Mouse (Mus musculus) activated CD4-positive, CD25-positive, alpha-beta regulatory T cell, adult 4 months (primary cell): ENCODE measurements around the gene Otp. TPM values are rescaled to one million over a fixed set of nuclear protein-coding genes. Genes with fewer than 3 reads are reported as not detected.

ENCODE experiments used
- ATAC-seq: one replicate; pipeline ENCODE4 v1.8.0; 2017
- polyA plus RNA-seq, 2 experiments: library from polyadenylated mRNA; unstranded; fragments of 100-300 nt; shearing (Covaris generic); gene quantifications; one replicate each; pipeline ENCODE4 v1.2.1; 2017

Gene Otp
- not detected for polyA plus RNA-seq

DNA sequence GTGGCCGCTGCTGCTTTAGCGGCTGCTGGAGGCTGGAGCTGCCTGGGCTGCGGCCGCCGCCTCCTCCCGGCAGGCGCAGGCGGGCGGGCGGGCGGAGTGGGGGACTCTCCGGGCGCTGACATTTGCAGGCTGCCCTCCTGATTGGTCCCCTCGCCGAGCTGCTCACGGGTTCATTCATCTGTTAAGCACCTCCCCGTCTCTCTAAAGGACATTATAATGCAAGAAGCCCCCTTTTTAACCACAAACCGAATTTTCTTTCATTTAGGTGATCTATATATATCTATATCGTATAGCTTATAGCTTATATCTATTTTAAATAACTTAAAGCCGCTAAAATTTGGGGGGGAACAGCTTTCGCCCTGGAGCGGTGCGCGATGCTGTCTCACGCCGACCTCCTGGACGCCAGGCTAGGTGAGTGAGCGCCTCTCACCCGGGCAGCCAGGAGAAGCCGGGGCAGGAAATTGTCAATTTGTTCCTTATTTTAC is at the start of gene Otp:
Otp (plus strand) TSS at position 207 of the 485 bp plus-strand sequence.
- no peak for ATAC-seq

DNA sequence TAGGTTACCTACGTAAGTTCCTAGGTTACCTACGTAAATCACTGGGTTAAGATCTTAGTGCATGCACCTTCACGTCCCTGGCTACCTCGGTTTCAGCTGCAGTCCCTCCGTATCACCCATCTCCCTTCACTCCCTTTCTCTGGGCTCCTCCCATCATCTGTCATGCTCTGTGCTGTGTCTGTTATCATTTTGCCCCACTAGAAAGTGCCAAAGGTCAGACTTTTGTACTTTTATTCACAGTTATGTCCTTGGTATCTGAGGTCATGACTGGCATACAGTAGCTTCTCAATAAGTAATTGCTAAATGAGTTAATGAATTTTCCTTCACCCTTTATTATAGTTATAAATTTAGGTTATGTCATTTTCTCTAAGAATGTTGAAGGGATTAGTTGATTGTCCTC is 49.0 kb upstream of the Otp start:
- ATAC-seq: peak; percentile 40

DNA sequence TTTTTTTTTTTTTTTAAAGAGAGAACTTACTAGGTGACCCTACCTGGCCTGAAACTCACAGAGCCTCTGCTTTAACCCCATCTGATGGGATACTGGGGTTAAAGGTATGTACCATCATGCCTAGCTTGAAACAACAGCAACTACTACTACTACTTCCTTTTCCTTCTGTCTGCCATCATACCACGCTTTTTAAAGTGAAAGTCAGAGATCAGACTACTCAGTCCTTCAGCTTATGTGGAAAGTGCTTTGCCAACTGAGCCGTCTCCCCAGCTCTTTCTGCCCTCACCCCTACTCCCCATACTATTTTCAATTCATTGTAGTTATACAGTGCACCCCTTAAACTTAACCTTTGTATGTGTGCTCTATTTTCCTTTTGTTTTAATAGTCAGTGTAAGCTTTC is 48.4 kb upstream of the Otp start:
- ATAC-seq: peak; percentile 34

DNA sequence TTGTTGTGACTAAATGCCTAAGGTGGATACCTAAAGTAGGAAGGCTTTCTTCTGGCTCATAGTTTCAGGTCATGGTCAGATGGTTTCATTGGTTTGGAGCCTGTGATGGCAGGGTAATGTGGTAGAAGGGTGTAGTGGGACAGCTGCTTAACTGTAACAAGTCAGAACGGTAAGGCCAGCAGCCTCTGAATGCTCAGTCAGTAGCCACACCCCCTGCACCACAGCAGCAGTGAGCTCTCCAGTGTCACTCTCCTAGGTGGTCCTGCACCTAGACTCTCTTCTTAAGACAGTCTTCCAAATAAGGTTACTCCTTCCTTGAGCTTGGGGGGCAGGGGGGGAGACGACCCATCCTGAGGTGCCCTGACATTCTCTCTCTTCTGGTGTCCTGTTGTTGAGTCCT is 47.6 kb upstream of the Otp start:
- no peak for ATAC-seq

DNA sequence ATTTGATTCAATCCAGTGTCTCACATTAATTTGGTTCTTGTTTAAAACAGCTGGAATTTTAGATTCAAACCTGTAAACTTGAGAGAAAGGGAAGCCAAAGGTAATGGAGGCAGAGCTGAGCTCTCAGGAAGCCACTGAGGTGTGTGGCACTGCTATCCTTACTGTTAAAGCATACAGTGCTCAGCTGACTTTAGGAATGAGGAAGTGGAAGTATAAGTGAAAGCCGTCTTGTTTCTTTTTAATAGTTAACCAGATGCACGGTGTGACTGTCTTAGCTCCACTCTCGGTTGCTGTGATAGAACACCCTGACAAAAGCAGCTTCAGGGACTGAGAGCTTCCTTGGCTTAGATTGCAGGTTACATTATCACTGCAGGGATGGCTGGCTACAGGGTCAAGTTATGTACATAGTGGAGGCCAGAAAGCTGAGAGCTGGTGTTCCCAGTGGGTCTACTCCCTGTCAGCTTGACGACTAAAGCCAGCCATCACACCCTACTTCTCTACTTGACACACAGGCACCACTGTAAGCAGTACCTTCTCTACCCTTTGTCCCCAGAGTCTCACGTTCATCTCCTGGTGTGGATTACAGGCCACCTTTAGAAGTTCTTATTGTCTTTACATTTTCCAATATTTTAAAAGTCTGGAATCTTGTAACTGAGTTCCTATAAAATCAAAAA is 37.2 kb upstream of the Otp start:
- no peak for ATAC-seq

DNA sequence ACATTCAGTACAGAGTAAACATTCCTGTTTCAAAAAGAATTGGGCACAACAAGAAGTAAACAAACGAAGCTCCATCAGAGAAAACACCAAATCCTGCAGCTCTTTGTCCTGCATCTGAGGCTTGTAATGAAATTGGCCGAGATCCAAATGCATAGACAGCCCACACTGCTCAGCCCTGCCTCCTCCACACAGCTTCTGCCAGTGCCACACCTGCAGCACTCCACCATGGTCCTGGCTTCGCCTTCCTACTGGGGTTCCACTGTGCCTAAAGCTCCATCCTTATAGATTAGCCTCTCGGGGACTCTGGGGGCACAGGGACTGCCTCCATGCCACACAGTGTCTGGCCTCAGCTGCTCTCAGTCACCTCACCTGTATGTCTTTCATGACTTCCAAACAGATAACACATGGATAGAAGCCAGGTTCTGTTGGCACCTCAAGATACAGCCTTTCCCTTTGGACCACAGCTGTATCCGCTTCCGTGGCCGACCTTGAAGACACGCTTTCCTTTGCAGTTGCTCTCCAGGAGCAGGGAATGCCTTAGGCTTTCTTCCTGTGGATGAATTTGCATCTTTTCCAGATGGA is 36.6 kb upstream of the Otp start:
- no peak for ATAC-seq

DNA sequence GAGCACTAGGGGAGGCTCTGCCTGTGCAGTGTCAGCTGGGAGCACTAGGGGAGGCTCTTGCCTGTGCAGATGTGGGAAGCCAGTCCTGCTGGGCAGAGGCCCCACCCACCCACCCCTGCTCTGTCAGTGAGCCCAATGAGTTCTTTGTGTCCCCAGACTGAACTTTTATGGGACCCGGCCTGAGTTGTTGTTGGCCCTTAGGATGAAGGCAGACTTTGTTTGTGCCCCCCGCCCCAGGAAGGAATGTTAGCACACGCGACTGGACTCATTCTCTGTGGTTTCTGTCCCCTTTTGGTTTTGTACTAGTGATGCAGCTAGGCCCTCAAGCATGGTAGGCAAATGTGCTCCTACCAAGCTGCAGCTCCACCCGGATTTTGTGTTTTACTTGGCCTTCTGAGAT is 32.2 kb upstream of the Otp start:
- ATAC-seq: no peak

DNA sequence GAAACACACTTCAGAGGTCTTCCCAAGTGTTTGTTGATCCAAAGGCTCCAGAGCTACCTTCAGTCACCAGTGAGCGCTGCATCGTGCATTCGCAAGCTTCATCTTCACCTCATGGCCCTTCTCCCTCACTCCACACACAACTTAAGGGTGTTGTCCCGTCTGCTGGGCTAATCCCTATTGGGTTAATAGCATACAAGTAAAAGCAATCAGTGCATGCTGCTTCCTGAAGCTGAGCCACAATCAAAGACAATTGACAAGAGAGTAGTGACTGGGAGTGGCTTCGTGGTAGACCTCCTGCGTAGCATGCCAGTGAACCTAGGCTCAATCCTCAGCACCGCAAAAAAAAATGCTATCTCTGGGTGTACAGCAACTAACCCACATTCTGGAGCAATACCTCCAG is 27.5 kb upstream of the Otp start:
- no peak for ATAC-seq

DNA sequence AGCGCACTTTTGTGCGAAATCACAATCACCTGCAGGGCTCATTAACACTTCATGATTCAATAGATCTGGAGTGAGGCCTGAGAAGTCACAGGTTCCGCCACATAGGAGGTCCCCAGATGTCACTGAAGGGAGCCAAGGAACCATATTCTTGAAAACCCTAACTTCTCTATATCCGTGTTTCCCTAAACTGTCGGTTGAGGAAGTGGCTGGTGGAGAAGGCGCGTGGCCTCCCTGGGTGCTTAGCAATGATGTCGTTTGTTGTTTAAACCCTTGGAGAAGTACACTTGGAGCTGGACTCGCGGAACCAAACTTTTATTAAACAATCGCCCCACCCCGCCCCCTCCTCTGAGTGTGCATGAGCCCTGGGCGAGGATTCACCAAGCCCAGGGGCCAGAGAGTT is 26.1 kb upstream of the Otp start:
- no peak for ATAC-seq

DNA sequence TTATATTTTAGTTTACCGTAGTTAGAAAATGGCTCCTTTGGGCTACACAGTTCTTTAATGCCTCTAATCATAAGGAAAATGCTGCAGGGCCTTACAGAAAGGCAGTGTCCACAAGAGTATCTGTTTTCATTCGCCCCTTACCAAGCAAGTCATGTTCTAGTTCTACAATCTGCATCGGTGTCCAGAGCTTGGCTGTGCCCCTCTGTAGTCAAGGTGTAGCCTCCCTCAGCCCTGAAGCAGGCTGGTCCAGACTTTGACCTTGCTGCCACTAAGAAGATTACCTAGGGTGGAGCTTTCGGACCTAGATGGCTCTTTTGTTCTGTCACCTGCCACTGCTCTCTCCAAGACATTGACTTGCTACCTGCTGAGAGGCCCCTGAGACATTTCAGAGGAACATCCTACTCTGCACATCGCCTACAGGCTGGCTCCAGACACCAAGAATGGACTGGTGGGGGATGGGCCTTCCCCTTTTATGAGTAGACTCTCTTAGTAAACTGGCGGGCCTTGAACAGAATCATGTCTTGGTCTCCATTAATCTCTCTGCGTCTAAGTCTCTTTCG is 17.3 kb upstream of the Otp start:
- no peak for ATAC-seq

DNA sequence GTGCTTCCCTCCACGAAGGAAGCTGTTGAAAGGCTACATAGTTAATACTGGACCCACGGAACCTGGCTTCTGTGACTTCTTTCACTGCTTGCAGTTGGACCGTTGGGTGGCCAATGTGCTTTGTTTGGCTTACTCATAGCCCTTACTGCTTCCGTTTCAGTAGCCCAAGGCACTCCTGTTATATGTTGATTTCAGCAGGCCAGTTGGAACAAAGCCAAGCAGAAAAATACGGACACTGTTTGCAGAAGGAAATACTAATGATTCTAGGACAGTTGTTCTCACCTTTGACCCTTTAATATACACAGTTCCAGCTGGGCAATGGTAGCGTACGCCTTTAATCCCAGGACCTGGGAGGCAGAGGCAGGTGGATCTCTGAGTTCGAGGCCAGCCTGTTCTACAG is 16.1 kb upstream of the Otp start:
- no peak for ATAC-seq

DNA sequence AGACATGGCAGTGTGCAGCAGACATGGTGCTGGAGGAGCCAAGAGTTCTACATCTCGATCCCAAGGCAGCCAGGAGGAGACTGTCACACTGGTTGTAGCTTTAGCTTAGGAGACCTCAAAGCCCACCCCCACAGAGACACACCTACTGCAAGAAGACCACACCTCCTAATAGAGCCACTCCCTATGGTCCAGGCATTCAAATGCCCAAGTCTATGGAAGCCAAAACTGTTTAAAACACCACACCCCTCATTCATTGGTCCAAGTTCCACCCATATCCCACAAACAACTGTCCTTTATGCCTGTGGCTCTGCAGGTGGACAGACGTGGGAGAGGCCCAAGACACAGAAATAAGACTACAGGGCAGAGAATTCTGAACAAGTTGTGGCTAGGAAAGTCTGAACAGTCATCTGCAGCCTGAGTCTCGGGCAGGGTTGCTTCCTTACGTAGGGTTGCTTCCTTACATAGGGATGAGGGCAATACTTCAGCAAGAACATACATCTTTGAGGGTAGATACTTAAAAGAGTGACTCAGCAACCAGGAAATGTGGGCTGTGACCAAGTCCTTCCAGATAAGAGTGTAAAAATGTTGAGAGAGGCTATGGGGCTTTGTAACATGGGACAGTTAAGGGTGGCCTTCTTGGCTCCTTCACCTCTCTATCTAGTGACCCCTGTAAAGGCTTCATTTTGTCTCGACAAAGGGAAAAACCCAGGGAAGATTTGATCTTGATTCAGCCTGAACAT is 12.7 kb upstream of the Otp start:
- no peak for ATAC-seq

DNA sequence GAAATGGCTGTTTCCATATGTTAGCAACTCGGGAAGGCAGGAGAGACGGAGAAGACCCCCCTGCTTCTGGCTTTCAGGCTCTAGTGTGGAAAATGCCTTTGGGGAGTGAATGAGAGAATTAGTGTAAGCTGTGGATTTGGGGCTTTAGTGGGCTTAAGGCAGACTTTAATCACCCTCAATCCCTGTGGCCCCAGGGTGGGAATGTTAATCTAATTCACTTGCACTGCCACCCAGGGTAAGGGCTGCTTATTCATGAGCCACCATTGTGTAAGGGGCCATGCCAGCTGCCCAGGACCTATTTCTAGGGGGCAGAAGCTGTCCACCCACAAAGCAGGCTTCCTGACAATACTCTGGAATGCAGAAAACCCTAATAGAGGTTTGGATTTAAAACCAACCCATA is 8.5 kb upstream of the Otp start:
- no peak for ATAC-seq

DNA sequence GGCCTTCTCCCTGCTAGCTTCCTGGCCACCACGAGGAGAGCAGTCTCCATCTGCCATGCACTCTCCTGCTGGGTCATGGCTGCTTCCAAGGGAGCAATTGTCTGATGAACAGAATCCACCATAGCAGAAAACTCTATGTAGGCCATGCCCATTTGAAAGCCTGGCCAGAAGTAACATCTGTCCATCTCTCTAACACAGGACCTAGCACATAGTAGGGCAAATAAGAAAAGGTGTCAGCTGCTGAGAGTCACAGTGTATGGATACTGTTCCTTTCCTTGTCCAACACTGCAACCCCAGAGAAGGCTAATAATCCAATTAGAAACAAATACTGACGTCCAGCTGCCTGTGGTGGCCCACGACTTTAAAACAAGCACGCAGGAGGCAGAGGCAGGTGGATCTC is 7.6 kb upstream of the Otp start:
- no peak for ATAC-seq

DNA sequence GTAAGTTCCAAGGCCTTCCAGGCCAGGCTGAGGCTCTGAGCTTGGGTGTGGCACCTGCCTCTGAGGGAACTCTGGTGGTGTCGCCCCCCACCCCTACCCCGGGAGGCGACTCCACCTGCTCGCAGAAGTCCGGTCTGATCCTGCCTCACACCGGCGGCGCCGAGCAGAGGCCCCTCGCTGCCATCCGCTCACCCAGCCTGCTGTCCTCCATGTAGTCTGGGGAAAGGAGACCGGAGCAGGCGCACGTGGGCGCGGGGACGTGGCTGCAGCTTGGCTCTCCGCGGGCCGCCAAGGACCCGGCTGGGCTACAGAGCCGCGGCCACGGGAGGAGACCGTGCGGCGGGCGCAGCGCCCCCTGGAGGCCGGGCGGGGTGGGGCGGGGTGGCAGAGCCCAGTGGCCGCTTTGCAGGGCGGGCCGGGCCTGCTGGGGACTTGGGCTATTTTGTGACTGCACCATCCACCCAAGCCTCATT is 6.9 kb upstream of the Otp start:
- ATAC-seq: peak; percentile 65

DNA sequence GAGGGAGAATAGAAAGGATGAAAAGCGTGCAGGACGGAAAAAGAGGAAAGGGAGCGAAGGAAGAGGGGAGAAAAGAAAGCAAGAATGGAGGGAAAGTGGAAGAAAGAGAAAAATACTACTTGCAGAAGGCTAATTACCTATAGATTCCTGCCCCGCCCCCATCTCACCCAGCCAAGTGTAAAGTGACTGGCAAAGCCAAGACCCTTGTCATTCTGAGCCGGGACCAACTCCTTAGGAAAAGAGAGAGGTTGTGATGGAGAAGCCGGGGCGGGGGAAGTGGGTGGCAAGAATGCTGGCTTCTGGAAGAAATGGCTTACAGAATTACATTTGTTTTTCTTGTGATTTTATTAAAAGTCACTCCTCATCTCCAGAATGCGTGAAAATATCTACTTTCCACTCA is 5.9 kb upstream of the Otp start:
- ATAC-seq: no peak

DNA sequence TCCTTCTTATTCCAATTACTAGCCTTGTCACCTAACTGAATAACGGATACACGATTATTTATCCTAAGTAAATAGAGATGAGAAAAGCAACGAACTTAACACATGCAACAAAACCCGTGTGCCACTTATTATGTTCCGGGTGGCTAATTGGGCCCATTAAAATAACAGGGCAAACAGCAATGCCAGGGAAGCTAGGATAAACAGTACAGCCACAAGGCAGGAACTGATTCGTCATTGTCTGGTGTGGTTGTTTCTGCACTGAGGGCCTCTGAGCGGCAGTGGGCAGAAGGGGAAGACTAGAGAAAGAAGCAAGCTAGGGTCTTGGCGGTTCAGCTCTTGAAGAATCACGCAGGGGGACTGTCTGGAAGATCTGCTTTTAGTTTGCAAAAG is 5.3 kb upstream of the Otp start:
- no peak for ATAC-seq

DNA sequence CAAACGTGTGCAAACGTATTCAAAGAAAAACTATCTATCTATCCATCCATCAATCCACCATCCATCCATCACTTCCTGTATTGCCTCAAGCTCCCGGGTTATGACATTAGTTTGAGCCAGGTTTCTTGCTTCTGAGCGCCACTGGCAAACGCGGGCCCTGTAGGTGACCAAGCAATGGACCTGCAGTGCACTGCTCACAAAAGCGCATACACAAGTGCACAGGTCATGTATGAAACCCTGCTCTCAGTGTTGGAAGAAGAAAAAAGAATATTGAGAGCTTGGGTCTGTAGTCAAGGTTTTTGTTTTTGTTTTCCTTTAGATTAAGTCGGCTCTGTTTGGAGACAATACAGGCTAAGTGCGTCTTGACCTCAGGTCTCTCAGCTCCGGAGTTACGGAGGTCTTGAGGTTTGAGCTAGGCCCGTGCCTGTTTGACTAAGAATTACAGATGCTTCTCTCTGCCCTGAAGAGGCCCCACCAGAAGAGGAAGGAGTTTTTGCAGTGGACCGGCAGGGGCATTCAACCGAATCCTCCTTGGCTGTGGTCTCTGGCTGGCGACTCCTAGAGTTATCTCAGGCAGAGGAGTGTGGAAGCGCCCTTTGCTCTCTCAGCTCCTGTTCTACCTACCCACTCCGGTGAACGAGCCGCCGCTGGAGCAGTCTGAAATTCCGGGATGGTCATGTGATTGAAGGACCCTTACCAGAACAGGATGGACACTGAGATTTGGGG is 4.8 kb upstream of the Otp start:
- no peak for ATAC-seq

DNA sequence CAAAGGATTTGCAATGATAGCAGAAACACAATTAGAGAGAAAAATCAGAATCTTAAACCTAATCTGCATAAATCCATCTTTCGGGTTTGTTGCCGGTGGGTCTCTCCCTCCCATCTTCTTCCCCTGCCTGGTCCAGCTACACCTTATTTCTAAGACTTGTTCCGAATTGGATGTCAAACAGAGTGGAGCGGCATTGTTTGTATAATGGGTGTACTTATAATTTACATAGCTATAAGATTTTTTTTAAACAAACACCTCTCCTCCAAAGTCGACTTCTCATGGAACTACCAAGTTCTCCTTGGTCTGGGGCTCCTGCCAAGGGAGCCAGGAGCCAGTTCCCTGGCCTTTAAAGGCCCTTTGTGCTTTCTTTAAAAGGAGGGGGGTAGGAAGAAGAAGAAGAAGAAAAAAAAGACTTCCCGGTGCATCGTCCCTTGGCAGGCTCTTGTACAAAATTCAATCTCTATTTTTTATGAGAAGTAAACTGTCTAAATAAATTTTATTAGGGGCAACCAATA is 3.5 kb upstream of the Otp start:
- ATAC-seq: no peak

DNA sequence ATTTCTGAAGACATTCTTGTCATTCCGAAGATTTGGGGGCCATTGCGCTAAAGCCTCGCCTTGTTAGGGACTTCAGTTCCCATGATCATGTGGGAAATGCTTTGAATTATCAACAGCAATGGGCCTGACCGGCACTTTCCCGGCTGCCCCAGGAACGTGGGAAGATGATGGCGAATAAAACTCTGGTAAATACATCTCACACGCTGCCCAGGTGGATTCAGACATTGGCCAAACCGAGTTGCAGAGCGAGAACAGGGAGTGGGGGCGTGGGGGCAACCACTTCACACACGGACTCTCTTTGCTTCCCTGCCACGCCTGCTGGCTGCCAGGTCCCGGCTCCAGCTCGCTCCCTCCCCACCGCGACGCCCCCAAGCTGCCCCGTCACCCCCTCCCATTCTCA is 3.0 kb upstream of the Otp start:
- no peak for ATAC-seq

DNA sequence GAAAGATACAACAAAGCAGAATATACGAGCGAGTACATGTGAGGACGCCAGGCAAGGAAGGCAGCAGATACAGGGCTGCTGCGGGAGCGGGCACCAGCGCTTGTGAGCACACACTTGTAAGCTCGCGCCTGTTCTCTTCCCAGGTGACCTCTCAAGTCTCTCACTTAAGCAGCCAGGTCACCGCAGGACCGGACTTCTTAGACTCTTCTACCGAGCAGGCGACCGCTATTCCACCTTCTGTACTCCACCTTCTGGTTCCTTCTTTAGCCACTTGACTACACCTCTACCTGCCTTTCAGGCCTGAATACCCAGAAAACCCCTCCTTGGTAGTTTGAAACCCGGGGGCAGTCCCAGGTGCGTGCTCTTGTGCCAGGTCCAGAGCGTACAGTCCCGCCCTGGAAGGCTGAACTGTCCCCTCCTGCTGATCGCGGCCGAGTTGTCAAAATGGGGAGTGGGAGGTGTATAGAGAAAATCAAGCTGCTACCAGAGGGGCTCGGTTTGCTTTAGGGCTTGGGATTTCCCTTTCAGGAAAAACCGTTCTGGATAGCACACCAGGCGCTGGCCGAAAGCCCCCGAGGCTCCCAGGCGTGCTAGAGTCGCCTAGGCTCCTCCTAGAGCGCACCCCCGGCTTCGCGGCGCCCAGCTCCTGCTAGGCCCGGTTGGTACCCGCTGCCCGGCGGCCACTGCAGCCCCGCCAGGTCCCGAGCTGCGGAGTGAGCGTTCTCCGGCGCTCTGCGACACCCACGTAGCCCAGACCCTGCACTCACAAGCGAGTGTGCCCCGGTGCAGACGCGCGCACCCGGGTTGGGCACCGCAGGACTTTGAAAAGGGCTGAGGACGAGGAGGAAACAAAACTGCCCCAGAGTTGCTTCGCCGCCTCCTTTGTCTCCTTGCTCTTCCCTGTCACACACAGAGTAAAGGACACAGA is 2.0 kb upstream of the Otp start:
- ATAC-seq: no peak

DNA sequence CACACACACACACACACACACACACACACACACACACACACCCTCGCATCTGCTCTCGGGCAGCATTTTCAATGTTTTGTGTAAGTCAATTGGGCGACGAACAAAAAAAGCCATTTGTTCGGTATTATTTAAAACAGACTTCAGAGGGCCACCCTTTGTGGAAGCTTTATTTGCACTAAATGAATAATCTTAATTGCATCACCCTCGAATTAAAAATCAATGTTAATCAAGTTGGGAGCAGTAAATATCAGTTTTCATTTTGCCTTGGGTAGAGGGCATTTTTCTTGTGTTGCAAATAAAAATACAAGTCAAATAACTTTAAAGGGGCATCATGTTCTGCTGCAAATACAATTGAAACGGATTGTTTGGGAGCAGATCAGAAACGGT is 1.4 kb upstream of the Otp start:
- ATAC-seq: no peak
